Mouse (Mus musculus): ENCODE measurements around the gene Adamtsl3. TPM values are rescaled to one million over a fixed set of nuclear protein-coding genes. Genes with fewer than 3 reads are reported as not detected.

Adamtsl3 gene
- total RNA-seq (2014; fragmentation: Nextera tagmentation) (not detected in 2 replicates), total RNA-seq (2017) (not detected in 2 replicates)

- no peak for ATAC-seq (replicated peaks; ENCODE audit: low FRiP score, low TSS enrichment, poor library complexity, severe bottlenecking)
These were observed at the start of gene Adamtsl3 for GRCm38 (mm10) chr7:82335211-82336121. Gene Adamtsl3 (plus strand): TSS chr7:82335694.

- ATAC-seq (replicated peaks; ENCODE audit: low FRiP score, low TSS enrichment, poor library complexity, severe bottlenecking), result no peak
These were observed 48.3 kb upstream of the Adamtsl3 start for GRCm38 (mm10) chr7:82287242-82287641.

GRCm38 (mm10) chr7:82293441-82293840 is 42.1 kb upstream of the Adamtsl3 start:
- ATAC-seq (replicated peaks; ENCODE audit: low FRiP score, low TSS enrichment, poor library complexity, severe bottlenecking), result no peak

- no peak for ATAC-seq (replicated peaks; ENCODE audit: low FRiP score, low TSS enrichment, poor library complexity, severe bottlenecking)
These were observed 41.4 kb upstream of the Adamtsl3 start for GRCm38 (mm10) chr7:82294083-82294482.

- no peak for ATAC-seq (replicated peaks; ENCODE audit: low FRiP score, low TSS enrichment, poor library complexity, severe bottlenecking)
These were observed 40.9 kb upstream of the Adamtsl3 start for GRCm38 (mm10) chr7:82294611-82295010.

- ATAC-seq (replicated peaks; ENCODE audit: low FRiP score, low TSS enrichment, poor library complexity, severe bottlenecking), result no peak
These were observed 27.1 kb upstream of the Adamtsl3 start for GRCm38 (mm10) chr7:82308398-82308797.

GRCm38 (mm10) chr7:82318515-82318914 is 17.0 kb upstream of the Adamtsl3 start:
- ATAC-seq (replicated peaks; ENCODE audit: low FRiP score, low TSS enrichment, poor library complexity, severe bottlenecking), result no peak

GRCm38 (mm10) chr7:82326616-82327015 is 8.9 kb upstream of the Adamtsl3 start:
- no peak for ATAC-seq (replicated peaks; ENCODE audit: low FRiP score, low TSS enrichment, poor library complexity, severe bottlenecking)

GRCm38 (mm10) chr7:82327201-82327600 is 8.3 kb upstream of the Adamtsl3 start:
- no peak for ATAC-seq (replicated peaks; ENCODE audit: low FRiP score, low TSS enrichment, poor library complexity, severe bottlenecking)

GRCm38 (mm10) chr7:82327881-82328280 is 7.6 kb upstream of the Adamtsl3 start:
- ATAC-seq (replicated peaks; ENCODE audit: low FRiP score, low TSS enrichment, poor library complexity, severe bottlenecking), result no peak

- no peak for ATAC-seq (replicated peaks; ENCODE audit: low FRiP score, low TSS enrichment, poor library complexity, severe bottlenecking)
These were observed 5.7 kb upstream of the Adamtsl3 start for GRCm38 (mm10) chr7:82329831-82330230.

- no peak for ATAC-seq (replicated peaks; ENCODE audit: low FRiP score, low TSS enrichment, poor library complexity, severe bottlenecking)
These were observed 4.6 kb upstream of the Adamtsl3 start for GRCm38 (mm10) chr7:82330860-82331259.

GRCm38 (mm10) chr7:82334000-82334399 is 1.5 kb upstream of the Adamtsl3 start:
- no peak for ATAC-seq (replicated peaks; ENCODE audit: low FRiP score, low TSS enrichment, poor library complexity, severe bottlenecking)

- ATAC-seq (replicated peaks; ENCODE audit: low FRiP score, low TSS enrichment, poor library complexity, severe bottlenecking), result no peak
These were observed 638 bp downstream of the Adamtsl3 start for GRCm38 (mm10) chr7:82336132-82336531.

GRCm38 (mm10) chr7:82338121-82338520 is 2.6 kb downstream of the Adamtsl3 start:
- no peak for ATAC-seq (replicated peaks; ENCODE audit: low FRiP score, low TSS enrichment, poor library complexity, severe bottlenecking)

GRCm38 (mm10) chr7:82338532-82338931 is 3.0 kb downstream of the Adamtsl3 start:
- no peak for ATAC-seq (replicated peaks; ENCODE audit: low FRiP score, low TSS enrichment, poor library complexity, severe bottlenecking)

GRCm38 (mm10) chr7:82339214-82339613 is 3.7 kb downstream of the Adamtsl3 start:
- ATAC-seq (replicated peaks; ENCODE audit: low FRiP score, low TSS enrichment, poor library complexity, severe bottlenecking), result no peak

- ATAC-seq (replicated peaks; ENCODE audit: low FRiP score, low TSS enrichment, poor library complexity, severe bottlenecking), result no peak
These were observed 6.0 kb downstream of the Adamtsl3 start for GRCm38 (mm10) chr7:82341476-82341875.

- ATAC-seq (replicated peaks; ENCODE audit: low FRiP score, low TSS enrichment, poor library complexity, severe bottlenecking), result no peak
These were observed 11.2 kb downstream of the Adamtsl3 start for GRCm38 (mm10) chr7:82346706-82347105.

GRCm38 (mm10) chr7:82349796-82350195 is 14.3 kb downstream of the Adamtsl3 start:
- no peak for ATAC-seq (replicated peaks; ENCODE audit: low FRiP score, low TSS enrichment, poor library complexity, severe bottlenecking)

GRCm38 (mm10) chr7:82350421-82350820 is 14.9 kb downstream of the Adamtsl3 start:
- no peak for ATAC-seq (replicated peaks; ENCODE audit: low FRiP score, low TSS enrichment, poor library complexity, severe bottlenecking)
